Mouse (Mus musculus) hindbrain, embryonic 14.5 days (tissue): ENCODE data around the gene Pitpnm1. TPM values are rescaled to one million over a fixed set of nuclear protein-coding genes. Genes with fewer than 3 reads are reported as not detected.
A peak's percentile ranks its signal among the peaks of the same experiment; 100 is the strongest.

Experiments
- ATAC-seq: fragments of 200-750 bp; cut with Nextera tagmentation; 2 replicates; pipeline ENCODE4 v1.8.0; 2017; ENCODE audit warnings: moderate number of reproducible peaks, mild to moderate bottlenecking, moderate TSS enrichment, moderate library complexity; ENCODE audit not compliant: low FRiP score
- DNase-seq: peaks from one replicate; pipeline ENCODE4 v3.0.0-alpha.2; 2015; ENCODE audit warnings: low spot score
- H3K27ac ChIP-seq: fragments of 300-500 bp; sonication (generic); 2 replicates; pipeline ENCODE4 v1.5.1; 2014; ENCODE audit warnings: mild to moderate bottlenecking, moderate library complexity
- H3K27me3 ChIP-seq: fragments of 300-500 bp; sonication (generic); 2 replicates; pipeline ENCODE4 v1.6.1; 2014; ENCODE audit warnings: mild to moderate bottlenecking, low read length, mixed read lengths; ENCODE audit not compliant: control insufficient read depth, insufficient read depth
- H3K36me3 ChIP-seq: fragments of 300-500 bp; sonication (generic); replicated peaks from 2 replicates; pipeline ENCODE4 v1.6.1; 2014; ENCODE audit not compliant: control insufficient read depth, insufficient read depth
- H3K4me1 ChIP-seq: fragments of 300-500 bp; sonication (generic); replicated peaks from 2 replicates; pipeline ENCODE4 v1.6.1; 2014; ENCODE audit warnings: antibody characterized with exemption, low read length, mixed read lengths; ENCODE audit not compliant: control insufficient read depth, insufficient read depth
- H3K4me2 ChIP-seq: fragments of 300-500 bp; sonication (generic); replicated peaks from 2 replicates; pipeline ENCODE4 v1.6.1; 2014; ENCODE audit warnings: mild to moderate bottlenecking, moderate library complexity
- H3K4me3 ChIP-seq: fragments of 300-500 bp; sonication (generic); replicated peaks from 2 replicates; pipeline ENCODE4 v1.5.1; 2014; ENCODE audit warnings: mild to moderate bottlenecking, low read length
- H3K9ac ChIP-seq: fragments of 300-500 bp; sonication (generic); 2 replicates; pipeline ENCODE4 v1.6.1; 2014
- H3K9me3 ChIP-seq: fragments of 300-500 bp; sonication (generic); 2 replicates; pipeline ENCODE4 v1.6.1; 2016; ENCODE audit warnings: low read length; ENCODE audit not compliant: control insufficient read depth
- WGBS: fragments of 180-500 bp; shearing (Covaris S2); extraction: QIAGEN DNeasy Blood & Tissue Kit; methylation state at CpG from one replicate; pipeline ENCODE4 v1.1.7; 2014; 5-methylcytosine and 5-hydroxymethylcytosine counted together
- polyA plus RNA-seq: library from polyadenylated mRNA; unstranded; fragments of >200 nt; fragmentation: Nextera tagmentation; extraction: Ambion mirVana; gene quantifications from 2 replicates; pipeline ENCODE4 v1.2.1, GENCODE M21; 2014

Pitpnm1 gene
- polyA plus RNA-seq, 1 experiment from 2014 or later = 70.0 TPM

- no peak overlapping the region for H3K27ac ChIP-seq
- no peak overlapping the region for H3K9ac ChIP-seq
- H3K9me3 ChIP-seq = no peaks in the 10 kb centered on the region
- H3K36me3 ChIP-seq = peaks cover 8% of the 10 kb centered on the region
- 65% methylated on average over 12 of the region's 12 CpGs for WGBS
- H3K4me2 ChIP-seq = no peak overlapping the region
- DNase-seq = no peak
- no peak overlapping the region for H3K4me3 ChIP-seq
- peaks cover 14% of the 10 kb centered on the region for H3K4me1 ChIP-seq
- no peak for ATAC-seq
- no peaks in the 10 kb centered on the region for H3K27me3 ChIP-seq
These were observed 46.7 kb downstream of the Pitpnm1 start for GRCm38 (mm10) chr19:4146366-4147021.

GRCm38 (mm10) chr19:4147022-4147405 lies 47.2 kb downstream of the Pitpnm1 start:
- H3K9me3 ChIP-seq = no peaks in the 10 kb centered on the region
- H3K4me2 ChIP-seq = no peak overlapping the region
- 50% methylated on average over 3 of the region's 3 CpGs for WGBS
- H3K27me3 ChIP-seq = no peaks in the 10 kb centered on the region
- no peak overlapping the region for H3K9ac ChIP-seq
- DNase-seq = no peak
- H3K27ac ChIP-seq = no peak overlapping the region
- H3K4me3 ChIP-seq = no peak overlapping the region
- peaks cover 14% of the 10 kb centered on the region for H3K4me1 ChIP-seq
- peaks cover 11% of the 10 kb centered on the region for H3K36me3 ChIP-seq
- ATAC-seq = no peak

- Histone ChIP-seq H3K36me3 (peaks cover 20% of the 10 kb centered on the region), H3K4me1 (peaks cover 14% of the 10 kb centered on the region), H3K4me2 (peak overlapping the region; percentile 75), H3K27me3 (no peaks in the 10 kb centered on the region), H3K9me3 (no peaks in the 10 kb centered on the region), H3K4me3 (peak overlapping the region; percentile 80), H3K9ac (peak overlapping the region; percentile 87), H3K27ac (peak overlapping the region; percentile 61; the same call in 1 of the 2 replicates)
- ATAC-seq (peak; percentile 19), DNase-seq (no peak)
- 33% methylated on average over 9 of the region's 9 CpGs for WGBS
These were observed 48.1 kb downstream of the Pitpnm1 start for GRCm38 (mm10) chr19:4147782-4148490.

GRCm38 (mm10) chr19:4148491-4148806 lies 48.7 kb downstream of the Pitpnm1 start, which contains the start of gene Coro1b:
Coro1b (plus strand) TSS chr19:4148619.
- H3K9ac ChIP-seq = peak within 1 kb of the TSS; percentile 87
- H3K9me3 ChIP-seq = no peaks in the 10 kb centered on the region
- ATAC-seq (peak; percentile 92), DNase-seq (peak; percentile 90)
- under 1% methylated on average over 30 of the region's 33 CpGs for WGBS
- H3K27me3 ChIP-seq = no peaks in the 10 kb centered on the region
- peaks cover 24% of the 10 kb centered on the region for H3K36me3 ChIP-seq
- H3K4me1 ChIP-seq = peaks cover 14% of the 10 kb centered on the region
- H3K27ac ChIP-seq = peak within 1 kb of the TSS; percentile 61
- H3K4me2 ChIP-seq = peak within 1 kb of the TSS; percentile 75
- peak within 1 kb of the TSS; percentile 80 for H3K4me3 ChIP-seq

DNA sequence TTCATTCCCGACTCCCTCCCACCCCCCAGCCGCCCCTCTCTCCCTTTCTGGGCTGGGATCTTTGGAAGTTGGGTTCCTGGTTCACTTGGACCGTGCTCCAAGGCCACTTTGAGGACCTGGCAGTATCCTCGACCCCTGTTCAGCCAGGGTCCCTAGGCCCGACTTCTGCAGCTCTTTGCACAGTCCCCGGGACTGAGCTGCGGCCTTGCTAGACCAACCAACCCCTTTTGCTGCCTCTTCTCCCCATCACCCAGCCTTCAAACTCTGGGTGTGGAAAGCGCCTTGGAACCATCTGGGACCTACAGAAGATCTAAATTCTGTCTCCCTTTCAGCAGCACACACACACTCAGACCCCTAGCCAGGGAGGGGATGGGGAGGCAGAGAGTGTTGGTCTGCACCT lies 49.0 kb downstream of the Pitpnm1 start:
- peak overlapping the region; percentile 87 for H3K9ac ChIP-seq
- H3K4me1 ChIP-seq = peaks cover 14% of the 10 kb centered on the region
- ATAC-seq = no peak
- H3K4me3 ChIP-seq = peak overlapping the region; percentile 80
- peak overlapping the region; percentile 75 for H3K4me2 ChIP-seq
- peaks cover 28% of the 10 kb centered on the region for H3K36me3 ChIP-seq
- no peaks in the 10 kb centered on the region for H3K27me3 ChIP-seq
- peak overlapping the region; percentile 61 for H3K27ac ChIP-seq
- H3K9me3 ChIP-seq = no peaks in the 10 kb centered on the region
- WGBS = 2% methylated on average over 8 of the region's 8 CpGs
- no peak for DNase-seq

- 89% methylated on average over 11 of the region's 11 CpGs for WGBS
- H3K27ac ChIP-seq = no peak overlapping the region
These were observed 49.5 kb downstream of the Pitpnm1 start for GRCm38 (mm10) chr19:4149283-4149682.

DNA sequence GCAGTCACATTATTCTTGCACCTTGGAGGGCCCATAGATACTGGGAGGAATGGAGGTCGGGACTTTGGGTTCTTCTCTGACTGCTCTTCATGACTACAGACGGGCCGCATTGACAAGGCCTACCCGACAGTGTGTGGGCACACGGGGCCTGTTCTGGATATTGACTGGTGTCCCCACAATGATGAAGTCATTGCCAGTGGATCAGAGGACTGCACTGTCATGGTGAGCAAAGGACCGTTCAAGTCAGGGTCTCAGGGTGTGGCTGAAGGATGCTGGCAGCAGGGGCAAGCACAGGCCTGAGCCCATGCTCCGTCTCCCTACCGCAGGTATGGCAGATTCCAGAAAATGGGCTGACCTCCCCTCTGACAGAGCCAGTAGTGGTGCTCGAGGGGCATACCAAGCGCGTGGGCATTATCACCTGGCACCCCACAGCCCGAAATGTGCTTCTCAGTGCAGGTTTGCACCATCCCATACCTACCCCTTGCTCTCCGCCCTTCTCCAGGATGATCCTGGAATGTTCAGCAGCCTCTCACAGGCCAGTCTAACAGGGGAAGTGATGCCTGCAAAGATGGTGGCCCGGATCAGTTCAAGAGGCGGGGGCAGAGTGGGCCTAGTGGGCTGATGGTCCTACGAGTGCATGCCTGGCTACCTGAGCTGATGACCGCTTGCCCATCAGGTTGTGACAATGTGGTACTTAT lies 50.1 kb downstream of the Pitpnm1 start:
- Histone ChIP-seq H3K9ac (no peak overlapping the region), H3K27ac (no peak overlapping the region), H3K4me2 (peak overlapping the region; percentile 75), H3K9me3 (no peaks in the 10 kb centered on the region), H3K36me3 (peaks cover 31% of the 10 kb centered on the region), H3K4me3 (no peak overlapping the region), H3K4me1 (peaks cover 14% of the 10 kb centered on the region), H3K27me3 (no peaks in the 10 kb centered on the region)
- 93% methylated on average over 17 of the region's 17 CpGs for WGBS
- DNase-seq (no peak), ATAC-seq (no peak)

More at GRCm38 (mm10) chr19:4149283-4149682, 49.5 kb downstream of the Pitpnm1 start:
- Histone ChIP-seq H3K27me3 (no peaks in the 10 kb centered on the region), H3K36me3 (peaks cover 31% of the 10 kb centered on the region), H3K9ac (peak overlapping the region; percentile 87), H3K4me1 (peaks cover 14% of the 10 kb centered on the region), H3K4me2 (peak overlapping the region; percentile 75), H3K9me3 (no peaks in the 10 kb centered on the region), H3K4me3 (peak overlapping the region; percentile 80)
- no peak for DNase-seq
- ATAC-seq = no peak

DNA sequence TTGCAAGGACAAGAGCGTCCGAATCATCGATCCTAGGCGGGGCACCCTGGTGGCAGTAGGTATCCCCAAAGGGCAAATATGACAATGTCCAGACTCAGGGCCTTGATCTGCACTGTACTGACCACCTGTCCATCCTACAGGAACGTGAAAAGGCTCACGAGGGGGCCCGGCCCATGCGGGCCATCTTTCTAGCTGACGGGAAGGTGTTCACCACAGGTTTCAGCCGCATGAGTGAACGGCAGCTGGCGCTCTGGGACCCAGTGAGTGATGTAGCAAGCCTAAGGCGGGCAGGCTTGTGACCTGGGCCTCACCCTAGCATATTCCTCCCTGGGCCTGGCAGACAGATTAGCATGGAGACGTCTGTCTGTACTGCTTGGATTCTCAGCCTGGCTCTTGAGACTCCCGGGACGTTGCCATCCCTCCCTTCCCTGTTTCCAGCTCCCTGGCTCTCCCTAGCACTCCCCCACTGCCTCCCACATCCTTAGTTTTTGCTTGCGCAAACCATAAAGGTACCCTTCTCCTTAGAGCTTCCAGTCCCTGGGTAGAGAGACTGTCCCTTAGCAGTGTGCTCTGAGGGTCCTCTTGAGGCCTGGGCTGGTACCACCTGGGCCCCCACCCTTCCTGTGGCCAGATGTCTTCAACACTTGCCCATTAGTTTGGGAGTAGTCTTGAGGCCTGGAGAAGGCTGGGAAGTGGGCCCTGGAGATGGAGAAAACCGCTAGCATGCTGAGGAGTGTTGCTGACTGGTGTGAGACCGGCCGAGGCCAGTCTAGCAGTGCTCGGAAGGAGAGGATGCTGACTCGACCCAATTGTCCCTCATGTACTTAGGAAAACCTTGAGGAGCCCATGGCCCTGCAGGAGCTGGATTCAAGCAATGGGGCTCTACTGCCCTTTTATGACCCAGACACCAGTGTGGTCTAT lies 51.0 kb downstream of the Pitpnm1 start:
- H3K4me3 ChIP-seq = no peak overlapping the region
- no peak overlapping the region for H3K9ac ChIP-seq
- H3K27me3 ChIP-seq = no peaks in the 10 kb centered on the region
- no peak overlapping the region for H3K27ac ChIP-seq
- H3K36me3 ChIP-seq = peaks cover 35% of the 10 kb centered on the region
- WGBS = 90% methylated on average over 22 of the region's 22 CpGs
- H3K4me1 ChIP-seq = peaks cover 14% of the 10 kb centered on the region
- H3K4me2 ChIP-seq = no peak overlapping the region
- ATAC-seq (no peak), DNase-seq (no peak)
- no peaks in the 10 kb centered on the region for H3K9me3 ChIP-seq
